Mouse (Mus musculus): ENCODE data around the gene Batf. TPM values are rescaled to one million over a fixed set of nuclear protein-coding genes. Genes with fewer than 3 reads are reported as not detected.

Batf gene
- polyA plus RNA-seq, 1 experiment from 2014 or later: 8.6 TPM

GRCm38 (mm10) chr12:85705831-85706530, 19.5 kb downstream of the Batf start:
- peaks cover 11% of the 10 kb centered on the region for H3K4me1 ChIP-seq (replicated peaks; ENCODE audit: control insufficient read depth, insufficient read depth, low read length)
- no peaks in the 10 kb centered on the region for H3K9me3 ChIP-seq (ENCODE audit: control insufficient read depth, low read length)
- no peaks in the 10 kb centered on the region for H3K36me3 ChIP-seq (ENCODE audit: control insufficient read depth, insufficient read depth, low read length)
- no peaks in the 10 kb centered on the region for H3K27me3 ChIP-seq (replicated peaks; ENCODE audit: control insufficient read depth, insufficient read depth, low read length)
- DNase-seq (ENCODE audit: low spot score) (no peak), ATAC-seq (replicated peaks; ENCODE audit: low FRiP score) (no peak)
- peak overlapping the region; percentile 73 for H3K4me2 ChIP-seq
- peak overlapping the region; percentile 61 for H3K9ac ChIP-seq (ENCODE audit: low read depth, low read length)
- H3K4me3 ChIP-seq (ENCODE audit: low read depth, low read length): peak overlapping the region; percentile 48
- 23% methylated on average over 17 of the region's 17 CpGs for WGBS
- peak overlapping the region; percentile 87 for H3K27ac ChIP-seq (ENCODE audit: low read depth, low read length)

- H3K9me3 ChIP-seq (ENCODE audit: control insufficient read depth, low read length): no peaks in the 10 kb centered on the region
- 83% methylated on average over 4 of the region's 4 CpGs for WGBS
- peaks cover 10% of the 10 kb centered on the region for H3K4me1 ChIP-seq (replicated peaks; ENCODE audit: control insufficient read depth, insufficient read depth, low read length)
- no peak for DNase-seq (ENCODE audit: low spot score)
- no peak overlapping the region for H3K4me2 ChIP-seq
- H3K27me3 ChIP-seq (replicated peaks; ENCODE audit: control insufficient read depth, insufficient read depth, low read length): no peaks in the 10 kb centered on the region
- H3K36me3 ChIP-seq (ENCODE audit: control insufficient read depth, insufficient read depth, low read length): no peaks in the 10 kb centered on the region
- no peak overlapping the region for H3K4me3 ChIP-seq (ENCODE audit: low read depth, low read length)
- H3K27ac ChIP-seq (ENCODE audit: low read depth, low read length): no peak overlapping the region
- H3K9ac ChIP-seq (ENCODE audit: low read depth, low read length): no peak overlapping the region
- no peak for ATAC-seq (replicated peaks; ENCODE audit: low FRiP score)
Measured at GRCm38 (mm10) chr12:85706906-85707305, 20.4 kb downstream of the Batf start.

GRCm38 (mm10) chr12:85707391-85707790, 20.9 kb downstream of the Batf start:
- DNase-seq (ENCODE audit: low spot score) (no peak), ATAC-seq (replicated peaks; ENCODE audit: low FRiP score) (no peak)
- H3K36me3 ChIP-seq (ENCODE audit: control insufficient read depth, insufficient read depth, low read length): no peaks in the 10 kb centered on the region
- H3K9me3 ChIP-seq (ENCODE audit: control insufficient read depth, low read length): no peaks in the 10 kb centered on the region
- H3K27me3 ChIP-seq (replicated peaks; ENCODE audit: control insufficient read depth, insufficient read depth, low read length): no peaks in the 10 kb centered on the region
- H3K27ac ChIP-seq (ENCODE audit: low read depth, low read length): no peak overlapping the region
- H3K4me1 ChIP-seq (replicated peaks; ENCODE audit: control insufficient read depth, insufficient read depth, low read length): peaks cover 10% of the 10 kb centered on the region
- H3K4me3 ChIP-seq (ENCODE audit: low read depth, low read length): no peak overlapping the region
- H3K9ac ChIP-seq (ENCODE audit: low read depth, low read length): no peak overlapping the region
- 95% methylated on average over 11 of the region's 11 CpGs for WGBS
- no peak overlapping the region for H3K4me2 ChIP-seq

GRCm38 (mm10) chr12:85708556-85708955, 22.1 kb downstream of the Batf start:
- H3K4me3 ChIP-seq (ENCODE audit: low read depth, low read length): no peak overlapping the region
- peaks cover 10% of the 10 kb centered on the region for H3K4me1 ChIP-seq (replicated peaks; ENCODE audit: control insufficient read depth, insufficient read depth, low read length)
- DNase-seq (ENCODE audit: low spot score) (no peak), ATAC-seq (replicated peaks; ENCODE audit: low FRiP score) (no peak)
- H3K36me3 ChIP-seq (ENCODE audit: control insufficient read depth, insufficient read depth, low read length): no peaks in the 10 kb centered on the region
- H3K4me2 ChIP-seq: no peak overlapping the region
- no peaks in the 10 kb centered on the region for H3K27me3 ChIP-seq (replicated peaks; ENCODE audit: control insufficient read depth, insufficient read depth, low read length)
- H3K9me3 ChIP-seq (ENCODE audit: control insufficient read depth, low read length): no peaks in the 10 kb centered on the region
- H3K27ac ChIP-seq (ENCODE audit: low read depth, low read length): no peak overlapping the region
- 87% methylated on average over 12 of the region's 12 CpGs for WGBS
- no peak overlapping the region for H3K9ac ChIP-seq (ENCODE audit: low read depth, low read length)

GRCm38 (mm10) chr12:85710695-85711094, 24.2 kb downstream of the Batf start:
- Histone ChIP-seq H3K4me2 (no peak overlapping the region), H3K9me3 (ENCODE audit: control insufficient read depth, low read length) (no peaks in the 10 kb centered on the region), H3K4me3 (ENCODE audit: low read depth, low read length) (no peak overlapping the region), H3K27me3 (replicated peaks; ENCODE audit: control insufficient read depth, insufficient read depth, low read length) (no peaks in the 10 kb centered on the region), H3K36me3 (ENCODE audit: control insufficient read depth, insufficient read depth, low read length) (no peaks in the 10 kb centered on the region), H3K4me1 (replicated peaks; ENCODE audit: control insufficient read depth, insufficient read depth, low read length) (no peaks in the 10 kb centered on the region), H3K9ac (ENCODE audit: low read depth, low read length) (no peak overlapping the region), H3K27ac (ENCODE audit: low read depth, low read length) (no peak overlapping the region)
- WGBS: 56% methylated on average over 7 of the region's 7 CpGs
- ATAC-seq (replicated peaks; ENCODE audit: low FRiP score): no peak
- no peak for DNase-seq (ENCODE audit: low spot score)

GRCm38 (mm10) chr12:85712587-85712986, 26.1 kb downstream of the Batf start:
- Histone ChIP-seq H3K4me2 (no peak overlapping the region), H3K9me3 (ENCODE audit: control insufficient read depth, low read length) (no peaks in the 10 kb centered on the region), H3K9ac (ENCODE audit: low read depth, low read length) (no peak overlapping the region), H3K27me3 (replicated peaks; ENCODE audit: control insufficient read depth, insufficient read depth, low read length) (no peaks in the 10 kb centered on the region), H3K4me3 (ENCODE audit: low read depth, low read length) (no peak overlapping the region), H3K4me1 (replicated peaks; ENCODE audit: control insufficient read depth, insufficient read depth, low read length) (no peaks in the 10 kb centered on the region), H3K36me3 (ENCODE audit: control insufficient read depth, insufficient read depth, low read length) (no peaks in the 10 kb centered on the region), H3K27ac (ENCODE audit: low read depth, low read length) (no peak overlapping the region)
- no peak for ATAC-seq (replicated peaks; ENCODE audit: low FRiP score)
- DNase-seq (ENCODE audit: low spot score): no peak
- WGBS: 86% methylated on average over 2 of the region's 2 CpGs

GRCm38 (mm10) chr12:85714126-85714525, 27.7 kb downstream of the Batf start:
- Histone ChIP-seq H3K27me3 (replicated peaks; ENCODE audit: control insufficient read depth, insufficient read depth, low read length) (no peaks in the 10 kb centered on the region), H3K27ac (ENCODE audit: low read depth, low read length) (no peak overlapping the region), H3K9ac (ENCODE audit: low read depth, low read length) (no peak overlapping the region), H3K36me3 (ENCODE audit: control insufficient read depth, insufficient read depth, low read length) (no peaks in the 10 kb centered on the region), H3K9me3 (ENCODE audit: control insufficient read depth, low read length) (no peaks in the 10 kb centered on the region), H3K4me2 (no peak overlapping the region), H3K4me1 (replicated peaks; ENCODE audit: control insufficient read depth, insufficient read depth, low read length) (no peaks in the 10 kb centered on the region), H3K4me3 (ENCODE audit: low read depth, low read length) (no peak overlapping the region)
- ATAC-seq (replicated peaks; ENCODE audit: low FRiP score) (no peak), DNase-seq (ENCODE audit: low spot score) (no peak)
- 81% methylated on average over 5 of the region's 5 CpGs for WGBS

GRCm38 (mm10) chr12:85725306-85725705, 38.8 kb downstream of the Batf start:
- 69% methylated on average over 4 of the region's 4 CpGs for WGBS

GRCm38 (mm10) chr12:85726729-85727397, 40.4 kb downstream of the Batf start:
- DNase-seq (ENCODE audit: low spot score): no peak
- 27% methylated on average over 6 of the region's 6 CpGs for WGBS
- no peak overlapping the region for H3K27ac ChIP-seq (ENCODE audit: low read depth, low read length)
- no peaks in the 10 kb centered on the region for H3K27me3 ChIP-seq (replicated peaks; ENCODE audit: control insufficient read depth, insufficient read depth, low read length)
- H3K9me3 ChIP-seq (ENCODE audit: control insufficient read depth, low read length): no peaks in the 10 kb centered on the region
- no peak overlapping the region for H3K9ac ChIP-seq (ENCODE audit: low read depth, low read length)
- no peak for ATAC-seq (replicated peaks; ENCODE audit: low FRiP score)
- H3K4me2 ChIP-seq: no peak overlapping the region
- H3K4me3 ChIP-seq (ENCODE audit: low read depth, low read length): no peak overlapping the region
- no peaks in the 10 kb centered on the region for H3K36me3 ChIP-seq (ENCODE audit: control insufficient read depth, insufficient read depth, low read length)
- H3K4me1 ChIP-seq (replicated peaks; ENCODE audit: control insufficient read depth, insufficient read depth, low read length): no peaks in the 10 kb centered on the region

More at GRCm38 (mm10) chr12:85725306-85725705, 38.8 kb downstream of the Batf start:
- no peak for DNase-seq (ENCODE audit: low spot score)
- Histone ChIP-seq H3K9ac (ENCODE audit: low read depth, low read length) (no peak overlapping the region), H3K4me3 (ENCODE audit: low read depth, low read length) (no peak overlapping the region), H3K27ac (ENCODE audit: low read depth, low read length) (no peak overlapping the region), H3K4me1 (replicated peaks; ENCODE audit: control insufficient read depth, insufficient read depth, low read length) (no peaks in the 10 kb centered on the region), H3K27me3 (replicated peaks; ENCODE audit: control insufficient read depth, insufficient read depth, low read length) (no peaks in the 10 kb centered on the region), H3K4me2 (no peak overlapping the region), H3K9me3 (ENCODE audit: control insufficient read depth, low read length) (no peaks in the 10 kb centered on the region), H3K36me3 (ENCODE audit: control insufficient read depth, insufficient read depth, low read length) (no peaks in the 10 kb centered on the region)
- no peak for ATAC-seq (replicated peaks; ENCODE audit: low FRiP score)

Measured in liver, embryonic 11.5 days (tissue).